Mouse (Mus musculus) lung, postnatal 0 days (tissue): ENCODE measurements around the gene Mylk. TPM values are rescaled to one million over a fixed set of nuclear protein-coding genes. Genes with fewer than 3 reads are reported as not detected.

Experiments
- ATAC-seq: fragments of 200-750 bp; cut with Nextera tagmentation; 2 replicates; pipeline ENCODE4 v1.8.0; 2017; ENCODE audit warnings: moderate library complexity
- DNase-seq: peaks from one replicate; pipeline ENCODE4 v3.0.0-alpha.2; 2016; ENCODE audit warnings: low spot score
- H3K27ac ChIP-seq: fragments of 300-500 bp; sonication (generic); 2 replicates; pipeline ENCODE4 v1.5.1; 2014; ENCODE audit warnings: antibody characterized with exemption, mild to moderate bottlenecking, low read length, mixed read lengths
- H3K27me3 ChIP-seq: fragments of 300-500 bp; sonication (generic); replicated peaks from 2 replicates; pipeline ENCODE4 v1.6.1; 2014; ENCODE audit warnings: low read length, mixed read lengths; ENCODE audit not compliant: insufficient read depth
- H3K36me3 ChIP-seq: fragments of 300-500 bp; sonication (generic); 2 replicates; pipeline ENCODE4 v1.6.1; 2014; ENCODE audit warnings: low read length, mixed read lengths; ENCODE audit not compliant: insufficient read depth
- H3K4me1 ChIP-seq: fragments of 300-500 bp; sonication (generic); 2 replicates; pipeline ENCODE4 v1.6.1; 2014; ENCODE audit warnings: antibody characterized with exemption, low read depth, low read length, mixed read lengths; ENCODE audit not compliant: insufficient read depth
- H3K4me2 ChIP-seq: fragments of 300-500 bp; sonication (generic); replicated peaks from 2 replicates; pipeline ENCODE4 v1.6.1; 2014; ENCODE audit warnings: low read depth, mild to moderate bottlenecking, low read length, moderate library complexity, mixed read lengths
- H3K4me3 ChIP-seq: fragments of 300-500 bp; sonication (generic); 2 replicates; pipeline ENCODE4 v1.5.1; 2014; ENCODE audit warnings: low read depth, low read length
- H3K9ac ChIP-seq: fragments of 300-500 bp; sonication (generic); replicated peaks from 2 replicates; pipeline ENCODE4 v1.6.1; 2014; ENCODE audit warnings: low read depth, mild to moderate bottlenecking
- H3K9me3 ChIP-seq: fragments of 300-500 bp; sonication (generic); 2 replicates; pipeline ENCODE4 v1.6.1; 2016; ENCODE audit warnings: low read length, mixed read lengths
- CTCF ChIP-seq: IDR thresholded peaks from 2 replicates; pipeline ENCODE4 v1.5.1; 2016; ENCODE audit warnings: antibody characterized with exemption, mild to moderate bottlenecking
- EP300 ChIP-seq: IDR thresholded peaks from 2 replicates; pipeline ENCODE4 v1.6.1; 2016; ENCODE audit warnings: antibody characterized with exemption, mild to moderate bottlenecking, control low read depth
- WGBS: fragments of 180-500 bp; shearing (Covaris S2); extraction: QIAGEN DNeasy Blood & Tissue Kit; methylation state at CpG from one replicate; pipeline ENCODE4 v1.1.7; 2014; 5-methylcytosine and 5-hydroxymethylcytosine counted together
- polyA plus RNA-seq: library from polyadenylated mRNA; unstranded; fragments of >200 nt; fragmentation: Nextera tagmentation; extraction: Ambion mirVana; gene quantifications from 2 replicates; pipeline ENCODE4 v1.2.1, GENCODE M21; 2015

Mylk gene
- polyA plus RNA-seq, 1 experiment from 2014 or later, result 55.7 TPM

DNA sequence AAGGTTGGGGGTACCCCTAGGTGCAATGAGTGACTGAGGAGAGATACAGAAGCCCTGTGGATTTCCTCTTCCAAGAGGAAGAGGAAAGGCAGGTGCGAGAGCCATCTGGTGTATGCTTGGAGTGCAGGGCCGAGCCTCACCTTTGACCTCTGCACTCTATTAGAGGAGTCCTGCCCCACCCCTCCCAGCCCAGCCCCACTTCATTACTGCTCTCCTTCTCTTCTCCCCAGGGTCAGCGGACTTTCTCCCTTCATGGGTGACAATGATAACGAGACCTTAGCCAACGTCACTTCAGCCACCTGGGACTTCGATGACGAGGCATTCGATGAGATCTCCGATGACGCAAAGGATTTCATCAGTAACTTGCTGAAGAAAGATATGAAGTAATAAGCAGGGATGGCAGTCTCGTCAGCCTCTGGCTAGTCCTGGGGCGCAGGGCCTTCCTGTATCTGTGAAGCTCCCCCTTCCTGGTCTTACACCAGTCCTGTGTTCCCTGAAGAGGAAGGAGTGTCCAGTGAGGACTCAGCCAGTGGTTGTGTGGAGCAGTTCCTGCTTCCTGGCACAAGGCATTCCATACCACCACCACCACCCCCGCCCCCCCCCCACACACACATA is 241.3 kb downstream of the Mylk start:
- Histone ChIP-seq H3K9ac (no peak overlapping the region), H3K4me1 (no peaks in the 10 kb centered on the region), H3K27ac (no peak overlapping the region), H3K36me3 (peaks cover 25% of the 10 kb centered on the region; the same call in 1 of the 2 replicates), H3K27me3 (no peaks in the 10 kb centered on the region), H3K9me3 (no peaks in the 10 kb centered on the region), H3K4me3 (no peak overlapping the region), H3K4me2 (no peak overlapping the region)
- TF ChIP-seq EP300, result no peak
- no peak for TF ChIP-seq CTCF
- whole genome bisulfite sequencing, result 89% methylated on average over 13 of the region's 13 CpGs
- ATAC-seq (no peak), DNase-seq (no peak)

DNA sequence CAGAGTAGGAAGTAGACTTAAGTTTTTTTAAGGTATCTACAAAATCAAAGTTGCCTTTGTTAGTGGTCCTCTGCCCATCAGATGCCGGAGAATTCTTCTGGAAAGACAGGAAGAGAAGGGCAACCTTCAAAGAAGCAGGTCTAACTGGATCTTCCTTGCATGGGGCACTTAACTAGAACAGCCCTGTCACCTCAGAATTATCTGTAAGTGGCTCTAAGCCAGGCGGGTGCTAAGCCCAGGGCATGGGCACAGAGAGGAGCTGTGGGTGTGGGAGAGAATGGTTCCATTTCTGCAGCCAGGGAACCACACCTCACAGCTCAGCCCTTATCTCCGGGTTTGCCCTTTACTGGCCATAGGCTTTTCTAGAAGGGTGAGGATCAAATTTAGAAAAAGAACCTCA is 246.4 kb downstream of the Mylk start:
- DNase-seq, result no peak
- Histone ChIP-seq H3K27me3 (no peaks in the 10 kb centered on the region), H3K9me3 (no peaks in the 10 kb centered on the region), H3K4me3 (no peak overlapping the region), H3K27ac (no peak overlapping the region), H3K4me2 (no peak overlapping the region), H3K36me3 (peaks cover 23% of the 10 kb centered on the region; the same call in 1 of the 2 replicates), H3K9ac (no peak overlapping the region), H3K4me1 (peaks cover 3% of the 10 kb centered on the region; the same call in 1 of the 2 replicates)
- ATAC-seq, result no peak
- no peak for TF ChIP-seq CTCF
- TF ChIP-seq EP300, result no peak
- 59% methylated on average over 3 of the region's 3 CpGs for WGBS

DNA sequence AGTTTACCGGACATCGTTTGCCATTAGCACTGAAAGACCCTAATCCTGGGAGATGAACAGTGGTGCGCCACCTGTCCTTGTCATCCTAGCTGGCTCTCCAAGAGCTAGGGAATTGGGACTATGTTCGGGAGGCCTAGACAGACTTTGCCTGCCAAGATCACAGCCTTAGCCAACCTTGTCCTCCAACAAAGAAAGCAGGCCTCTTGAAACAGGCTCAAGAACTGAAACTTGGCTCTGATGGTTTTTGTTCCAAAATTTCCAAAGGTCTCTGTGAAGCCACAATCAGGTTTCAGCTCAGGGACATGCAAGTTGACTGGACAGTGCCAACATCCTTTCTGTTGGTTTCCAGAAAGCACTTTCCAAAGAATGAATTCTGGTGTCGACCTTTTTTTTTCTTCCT is 247.8 kb downstream of the Mylk start:
- DNase-seq (no peak), ATAC-seq (no peak)
- H3K4me1 ChIP-seq, result peaks cover 6% of the 10 kb centered on the region; the same call in 1 of the 2 replicates
- no peaks in the 10 kb centered on the region for H3K27me3 ChIP-seq
- no peak for TF ChIP-seq EP300
- TF ChIP-seq CTCF, result no peak
- no peak overlapping the region for H3K9ac ChIP-seq
- no peak overlapping the region for H3K4me2 ChIP-seq
- H3K36me3 ChIP-seq, result peaks cover 16% of the 10 kb centered on the region; the same call in 1 of the 2 replicates
- no peaks in the 10 kb centered on the region for H3K9me3 ChIP-seq
- 76% methylated on average over 5 of the region's 5 CpGs for WGBS
- no peak overlapping the region for H3K4me3 ChIP-seq
- H3K27ac ChIP-seq, result no peak overlapping the region

DNA sequence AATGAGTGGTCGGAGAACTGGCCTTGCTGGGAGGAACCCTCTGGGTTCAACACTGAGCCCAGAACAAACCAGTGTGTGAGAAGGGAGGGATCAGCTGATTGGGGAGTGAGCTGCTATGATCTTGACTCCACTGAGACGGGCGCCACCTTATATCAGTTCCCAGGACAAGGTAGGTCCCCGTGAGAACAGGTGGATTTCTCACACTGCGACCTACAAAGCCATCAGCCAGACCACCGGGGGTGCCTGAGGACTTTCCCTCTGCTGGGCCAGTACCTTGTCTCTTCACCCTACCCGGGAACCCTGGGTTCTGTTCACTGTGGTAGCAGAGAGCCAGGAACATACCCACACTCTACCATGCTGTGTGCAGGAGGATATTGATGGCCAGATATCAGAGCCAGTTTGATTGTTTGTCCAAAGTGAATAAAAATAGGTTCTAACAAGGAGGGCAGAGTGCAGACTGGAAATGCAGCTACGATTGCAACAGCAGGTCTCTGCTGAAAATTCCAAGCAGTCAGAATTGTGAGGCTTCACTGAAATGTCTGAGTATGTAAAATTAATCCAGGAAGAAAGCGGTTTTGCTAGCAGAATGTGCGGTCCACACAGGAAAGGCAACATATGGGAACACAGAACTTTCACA is 248.8 kb downstream of the Mylk start:
- H3K4me2 ChIP-seq, result no peak overlapping the region
- H3K27ac ChIP-seq, result no peak overlapping the region; the same call in 1 of the 2 replicates
- peaks cover 6% of the 10 kb centered on the region; the same call in 1 of the 2 replicates for H3K4me1 ChIP-seq
- H3K36me3 ChIP-seq, result peaks cover 8% of the 10 kb centered on the region; the same call in 1 of the 2 replicates
- H3K27me3 ChIP-seq, result no peaks in the 10 kb centered on the region
- no peaks in the 10 kb centered on the region for H3K9me3 ChIP-seq
- no peak overlapping the region for H3K9ac ChIP-seq
- WGBS, result 80% methylated on average over 10 of the region's 10 CpGs
- ATAC-seq (no peak), DNase-seq (no peak)
- no peak overlapping the region for H3K4me3 ChIP-seq
- TF ChIP-seq CTCF (no peak), EP300 (no peak)

DNA sequence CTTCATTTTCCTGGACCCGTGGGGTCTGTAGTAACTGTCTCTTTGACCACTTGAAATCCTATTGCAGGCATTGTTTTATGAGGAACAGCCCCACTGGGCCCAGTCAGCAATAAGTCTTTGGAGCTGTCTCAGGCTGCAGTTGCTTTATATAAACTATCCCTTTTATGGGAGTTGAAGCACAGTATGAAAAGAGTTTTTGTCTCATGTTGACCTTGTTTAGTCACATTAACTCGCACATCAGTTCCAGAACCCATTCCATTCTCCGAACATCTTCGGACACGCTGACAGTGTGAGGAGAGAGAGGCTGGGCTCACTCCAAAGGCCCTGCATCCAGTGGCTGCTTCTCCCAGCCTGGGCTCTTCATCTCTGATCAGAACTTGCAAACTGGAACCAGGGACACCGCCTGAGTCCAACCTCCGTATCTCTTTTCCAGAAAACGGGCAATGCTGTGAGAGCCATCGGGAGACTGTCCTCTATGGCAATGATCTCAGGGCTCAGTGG is 249.7 kb downstream of the Mylk start:
- no peak overlapping the region; the same call in 1 of the 2 replicates for H3K27ac ChIP-seq
- peaks cover 6% of the 10 kb centered on the region; the same call in 1 of the 2 replicates for H3K4me1 ChIP-seq
- 52% methylated on average over 9 of the region's 9 CpGs for WGBS
- H3K4me3 ChIP-seq, result no peak overlapping the region
- 0 out of 2 replicates have a peak, but pooled peaks cover 4% of the 10 kb centered on the region for H3K36me3 ChIP-seq
- H3K27me3 ChIP-seq, result no peaks in the 10 kb centered on the region
- H3K9me3 ChIP-seq, result no peaks in the 10 kb centered on the region
- H3K4me2 ChIP-seq, result no peak overlapping the region
- ATAC-seq (peak; percentile 60), DNase-seq (peak; percentile 54)
- no peak overlapping the region for H3K9ac ChIP-seq
- no peak for TF ChIP-seq EP300
- TF ChIP-seq CTCF, result no peak

DNA sequence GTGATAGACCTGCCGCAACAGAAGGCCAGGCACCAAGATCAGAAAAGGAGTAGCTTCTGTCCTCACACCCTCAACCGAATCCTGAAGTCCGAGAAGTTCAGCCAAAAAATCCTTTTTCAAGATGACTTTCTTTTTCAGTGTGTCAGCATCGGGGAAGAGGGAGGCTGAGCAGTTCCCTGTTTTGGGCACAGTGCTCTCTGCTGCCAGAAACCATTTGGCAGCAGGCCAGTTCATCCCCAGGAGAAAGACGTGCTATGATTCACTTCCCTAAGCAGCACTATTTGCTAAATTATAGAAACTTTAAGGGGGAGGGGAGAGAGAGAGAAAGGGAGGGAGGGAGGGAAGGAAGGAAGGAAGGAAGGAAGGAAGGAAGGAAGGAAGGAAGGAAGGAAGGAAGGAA is 251.1 kb downstream of the Mylk start:
- DNase-seq (peak; percentile 77), ATAC-seq (peak; percentile 67)
- Histone ChIP-seq H3K4me2 (no peak overlapping the region), H3K27me3 (no peaks in the 10 kb centered on the region), H3K27ac (peak overlapping the region; percentile 47), H3K9me3 (no peaks in the 10 kb centered on the region), H3K36me3 (0 out of 2 replicates have a peak, but pooled peaks cover 4% of the 10 kb centered on the region), H3K4me1 (peaks cover 6% of the 10 kb centered on the region; the same call in 1 of the 2 replicates), H3K9ac (no peak overlapping the region), H3K4me3 (no peak overlapping the region)
- no peak for TF ChIP-seq EP300
- no peak for TF ChIP-seq CTCF
- 24% methylated on average over 5 of the region's 5 CpGs for WGBS
